Mouse (Mus musculus) hindbrain, embryonic 10.5 days (tissue): ENCODE data around the gene Ly6g5c. TPM values are rescaled to one million over a fixed set of nuclear protein-coding genes. Genes with fewer than 3 reads are reported as not detected.

Experiments
- DNase-seq: peaks from one replicate; pipeline ENCODE4 v3.0.0-alpha.2; 2017; ENCODE audit warnings: low spot score
- H3K27ac ChIP-seq: fragments of 300-500 bp; sonication (generic); 2 replicates; pipeline ENCODE4 v1.5.1; 2016; ENCODE audit warnings: mild to moderate bottlenecking, moderate library complexity
- H3K27me3 ChIP-seq: fragments of 300-500 bp; sonication (generic); 2 replicates; pipeline ENCODE4 v1.6.1; 2016; ENCODE audit warnings: mild to moderate bottlenecking; ENCODE audit not compliant: poor library complexity, insufficient read depth, severe bottlenecking
- H3K36me3 ChIP-seq: fragments of 300-500 bp; sonication (generic); 2 replicates; pipeline ENCODE4 v1.6.1; 2016; ENCODE audit warnings: mild to moderate bottlenecking, moderate library complexity
- H3K4me1 ChIP-seq: fragments of 300-500 bp; sonication (generic); replicated peaks from 2 replicates; pipeline ENCODE4 v1.6.1; 2016; ENCODE audit warnings: mild to moderate bottlenecking
- H3K4me3 ChIP-seq: fragments of 300-500 bp; sonication (generic); 2 replicates; pipeline ENCODE4 v1.5.1; 2016; ENCODE audit warnings: mild to moderate bottlenecking, moderate library complexity
- H3K9me3 ChIP-seq: fragments of 300-500 bp; sonication (generic); 2 replicates; pipeline ENCODE4 v1.6.1; 2016; ENCODE audit warnings: mild to moderate bottlenecking, moderate library complexity
- WGBS: fragments of 180-500 bp; shearing (Covaris S2); methylation state at CpG from one replicate; pipeline ENCODE4 v1.1.7; 2016; 5-methylcytosine and 5-hydroxymethylcytosine counted together
- polyA plus RNA-seq: library from polyadenylated mRNA; unstranded; fragments of >200 nt; fragmentation: Nextera tagmentation; extraction: Ambion mirVana; gene quantifications from 2 replicates; pipeline ENCODE4 v1.2.1, GENCODE M21; 2016

Ly6g5c gene
- polyA plus RNA-seq, 1 experiment from 2014 or later: not detected

DNA sequence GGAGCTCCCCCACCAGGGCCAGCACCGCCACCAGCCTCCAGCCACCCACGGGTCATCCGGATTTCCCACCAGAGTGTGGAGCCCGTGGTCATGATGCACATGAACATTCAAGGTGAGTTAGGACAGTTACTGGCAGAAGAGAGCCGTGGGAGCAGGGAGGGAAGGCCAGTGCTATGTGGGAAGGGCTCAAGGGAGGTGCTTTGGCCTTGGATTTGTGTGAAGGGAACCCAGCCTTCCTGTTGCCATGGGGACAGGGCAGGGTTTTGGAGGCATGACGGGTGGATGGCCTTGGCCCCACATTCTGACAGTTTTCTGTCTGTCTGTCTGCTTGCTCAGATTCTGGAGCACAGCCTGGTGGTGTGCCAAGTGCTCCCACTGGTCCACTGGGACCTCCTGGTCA, 33.9 kb downstream of the Ly6g5c start:
- Histone ChIP-seq H3K4me3 (no peak overlapping the region), H3K27ac (no peak overlapping the region), H3K9me3 (peaks cover 7% of the 10 kb centered on the region; the same call in 1 of the 2 replicates), H3K27me3 (no peaks in the 10 kb centered on the region), H3K36me3 (peaks cover 97% of the 10 kb centered on the region), H3K4me1 (peaks cover 16% of the 10 kb centered on the region)
- DNase-seq: no peak
- 89% methylated on average over 6 of the region's 6 CpGs for WGBS

DNA sequence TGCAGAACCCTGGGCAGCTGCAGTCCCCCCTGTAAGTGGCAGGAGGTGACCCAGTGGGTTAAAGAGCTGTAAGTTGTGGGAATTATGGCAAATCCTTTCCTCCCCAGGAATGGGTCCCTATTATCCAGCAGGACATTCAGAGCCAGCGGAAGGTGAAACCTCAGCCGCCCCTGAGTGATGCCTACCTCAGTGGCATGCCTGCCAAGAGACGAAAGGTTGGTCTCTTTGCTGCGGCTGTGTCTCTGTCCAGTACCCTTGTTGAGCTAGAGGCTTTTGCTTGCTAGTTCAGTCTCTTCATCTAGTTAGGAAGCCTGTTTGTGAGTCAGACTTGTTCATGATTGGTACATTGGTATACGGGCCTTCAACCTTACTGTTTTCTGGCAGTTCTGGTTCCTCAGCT, 38.1 kb downstream of the Ly6g5c start:
- Histone ChIP-seq H3K4me1 (no peaks in the 10 kb centered on the region), H3K27ac (no peak overlapping the region), H3K36me3 (peaks cover 99% of the 10 kb centered on the region), H3K9me3 (peaks cover 7% of the 10 kb centered on the region; the same call in 1 of the 2 replicates), H3K4me3 (no peak overlapping the region), H3K27me3 (no peaks in the 10 kb centered on the region)
- 92% methylated on average over 5 of the region's 5 CpGs for WGBS
- DNase-seq: no peak

DNA sequence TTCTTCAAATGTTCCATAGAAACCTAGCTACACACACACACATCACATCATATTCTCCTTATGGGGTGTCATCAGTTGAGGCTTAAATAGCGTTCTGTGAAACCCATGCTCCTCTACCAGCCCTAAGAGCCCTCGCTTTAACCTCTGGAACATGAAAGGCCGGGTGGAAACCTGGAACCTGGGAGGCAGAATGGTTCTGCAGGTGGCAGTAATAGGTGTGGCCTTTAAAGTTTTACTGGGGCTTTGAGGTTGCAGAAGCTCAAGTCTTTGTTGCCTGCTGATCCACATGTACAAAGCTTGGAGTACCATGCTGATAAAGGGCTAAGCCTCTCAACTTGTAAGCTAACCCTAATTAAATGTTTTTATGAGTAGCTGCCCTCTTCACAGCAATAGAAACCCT, 39.3 kb downstream of the Ly6g5c start:
- Histone ChIP-seq H3K27ac (no peak overlapping the region), H3K36me3 (peaks cover 99% of the 10 kb centered on the region), H3K9me3 (peaks cover 7% of the 10 kb centered on the region; the same call in 1 of the 2 replicates), H3K4me3 (no peak overlapping the region), H3K4me1 (no peaks in the 10 kb centered on the region), H3K27me3 (no peaks in the 10 kb centered on the region)
- no peak for DNase-seq
- WGBS: 61% methylated on average over 3 of the region's 3 CpGs

DNA sequence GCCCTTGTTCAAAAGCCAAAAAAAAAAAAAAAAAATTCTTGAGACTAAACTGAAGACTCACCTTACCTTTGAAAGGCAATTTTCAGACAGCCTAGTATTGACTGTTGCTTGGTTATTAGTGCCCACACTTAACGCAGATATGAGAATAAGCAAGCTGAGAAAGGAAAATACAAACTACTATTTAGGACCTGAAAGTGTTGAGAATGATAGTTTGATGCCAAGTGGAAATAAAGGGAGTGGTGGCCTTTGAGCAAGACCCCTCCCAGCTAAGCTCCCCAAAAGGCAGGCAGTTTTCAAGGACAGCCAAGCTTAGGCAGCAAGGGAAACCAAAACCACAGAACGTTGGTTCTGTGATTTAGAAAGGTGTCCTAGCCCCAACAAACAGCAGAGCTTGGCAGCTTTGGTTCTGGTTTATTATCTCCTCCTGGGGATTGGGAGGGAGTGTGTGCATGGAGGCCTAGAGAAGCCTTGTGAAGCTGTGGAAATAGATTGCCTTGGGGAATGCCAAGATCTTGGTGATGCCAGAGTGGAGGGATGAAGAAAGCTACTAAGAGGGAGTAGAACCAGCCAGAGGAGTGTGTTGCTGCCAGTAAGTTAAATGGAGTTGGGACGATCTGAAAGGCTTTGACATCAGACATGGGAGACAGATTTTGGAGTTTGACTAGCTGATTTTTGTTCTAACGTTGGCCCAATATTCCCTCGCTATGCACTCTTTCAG, 40.0 kb downstream of the Ly6g5c start:
- Histone ChIP-seq H3K9me3 (peaks cover 6% of the 10 kb centered on the region; the same call in 1 of the 2 replicates), H3K27ac (no peak overlapping the region), H3K4me1 (no peaks in the 10 kb centered on the region), H3K27me3 (no peaks in the 10 kb centered on the region), H3K4me3 (no peak overlapping the region), H3K36me3 (peaks cover 99% of the 10 kb centered on the region)
- no peak for DNase-seq
- 72% methylated on average over 5 of the region's 5 CpGs for WGBS

DNA sequence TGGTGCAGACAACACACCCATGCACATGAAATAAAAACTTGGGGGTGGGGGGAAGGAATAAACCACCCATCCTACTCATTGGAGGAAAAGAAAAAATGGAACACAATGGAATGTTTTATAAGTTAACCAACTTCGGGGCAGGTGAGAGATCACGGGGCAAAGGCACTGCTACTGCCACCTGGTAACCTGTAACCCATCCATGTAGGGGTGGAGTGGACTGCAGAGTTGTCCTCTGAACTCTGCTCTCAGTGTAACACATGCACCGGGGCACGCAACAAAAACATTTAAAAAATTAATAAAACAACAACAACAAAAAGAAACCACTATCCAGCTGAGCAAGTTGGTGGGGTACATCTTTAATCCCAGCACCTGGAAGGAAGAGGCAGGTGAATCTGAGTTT, 44.0 kb downstream of the Ly6g5c start:
- Histone ChIP-seq H3K4me3 (no peak overlapping the region), H3K4me1 (no peaks in the 10 kb centered on the region), H3K27me3 (no peaks in the 10 kb centered on the region), H3K27ac (no peak overlapping the region), H3K36me3 (peaks cover 99% of the 10 kb centered on the region), H3K9me3 (no peaks in the 10 kb centered on the region)
- no peak for DNase-seq
- 96% methylated on average over 4 of the region's 4 CpGs for WGBS

DNA sequence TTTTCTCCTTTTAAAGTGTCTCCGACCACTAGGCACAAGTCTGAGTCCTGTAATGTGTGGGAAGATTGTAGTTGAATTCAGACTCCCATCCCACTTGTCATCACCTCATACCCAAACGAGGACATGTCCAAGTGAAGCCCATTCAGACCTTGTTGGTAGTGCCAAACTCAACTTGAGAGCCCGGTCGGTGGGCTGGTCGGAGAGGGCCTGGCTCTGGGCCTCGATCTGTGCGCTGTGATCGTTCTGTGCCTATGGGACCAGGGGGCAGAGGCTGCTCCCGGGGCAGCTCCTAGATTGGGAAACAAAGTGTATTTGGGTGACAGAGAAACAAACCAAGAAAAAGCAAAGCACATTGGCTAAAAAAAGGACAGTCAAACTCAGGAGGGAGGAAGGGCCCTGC, 45.0 kb downstream of the Ly6g5c start:
- 93% methylated on average over 9 of the region's 9 CpGs for WGBS
- Histone ChIP-seq H3K4me3 (no peak overlapping the region), H3K9me3 (no peaks in the 10 kb centered on the region), H3K4me1 (no peaks in the 10 kb centered on the region), H3K27ac (no peak overlapping the region), H3K27me3 (no peaks in the 10 kb centered on the region), H3K36me3 (peaks cover 99% of the 10 kb centered on the region)
- DNase-seq: no peak

DNA sequence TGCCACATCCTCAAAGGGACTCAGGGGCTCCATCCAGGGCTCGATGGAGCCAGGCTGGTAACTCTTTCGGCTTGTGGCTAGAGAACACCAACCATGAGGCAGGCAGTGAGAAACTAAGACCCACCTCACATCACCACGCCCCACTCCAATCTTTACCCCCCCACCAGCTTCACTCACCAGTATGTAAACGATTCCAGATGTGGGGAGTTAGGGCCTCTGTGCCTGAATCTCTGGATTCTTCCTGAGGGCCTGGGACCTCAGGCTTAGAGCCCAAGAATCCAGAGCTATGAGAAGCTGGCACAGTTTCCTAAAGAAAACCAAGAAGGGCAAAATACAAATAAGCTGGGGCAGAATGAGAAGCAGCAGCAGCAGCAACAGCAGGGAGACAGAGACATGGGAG, 45.9 kb downstream of the Ly6g5c start:
- H3K27me3 ChIP-seq: no peaks in the 10 kb centered on the region
- WGBS: 85% methylated on average over 4 of the region's 4 CpGs
- no peak overlapping the region for H3K4me3 ChIP-seq
- no peak for DNase-seq
- no peak overlapping the region for H3K27ac ChIP-seq
- H3K36me3 ChIP-seq: peaks cover 99% of the 10 kb centered on the region
- H3K9me3 ChIP-seq: no peaks in the 10 kb centered on the region
- no peaks in the 10 kb centered on the region for H3K4me1 ChIP-seq

DNA sequence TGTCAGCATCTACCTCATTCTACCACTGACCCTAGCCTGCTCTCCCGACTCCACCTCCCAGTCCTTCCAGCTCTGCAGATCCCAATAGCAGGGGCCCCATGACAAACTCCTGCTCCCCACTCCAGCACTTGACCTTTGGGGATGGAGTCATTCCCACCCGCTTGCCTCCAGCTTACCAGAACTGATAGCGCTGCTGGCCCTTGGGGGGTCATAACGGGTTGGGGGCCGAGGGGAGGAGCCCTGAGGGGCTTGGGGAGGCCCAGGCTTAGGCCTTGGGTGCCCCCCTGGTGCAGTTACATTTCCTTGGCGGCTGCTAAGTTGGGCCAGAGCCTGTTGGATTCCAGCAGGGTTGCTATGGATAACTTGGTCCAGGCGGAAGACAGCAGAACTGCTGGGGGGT, 46.5 kb downstream of the Ly6g5c start:
- no peak overlapping the region for H3K4me3 ChIP-seq
- no peaks in the 10 kb centered on the region for H3K4me1 ChIP-seq
- H3K9me3 ChIP-seq: no peaks in the 10 kb centered on the region
- H3K36me3 ChIP-seq: peaks cover 99% of the 10 kb centered on the region
- WGBS: 84% methylated on average over 7 of the region's 7 CpGs
- no peaks in the 10 kb centered on the region for H3K27me3 ChIP-seq
- no peak overlapping the region for H3K27ac ChIP-seq
- DNase-seq: no peak

DNA sequence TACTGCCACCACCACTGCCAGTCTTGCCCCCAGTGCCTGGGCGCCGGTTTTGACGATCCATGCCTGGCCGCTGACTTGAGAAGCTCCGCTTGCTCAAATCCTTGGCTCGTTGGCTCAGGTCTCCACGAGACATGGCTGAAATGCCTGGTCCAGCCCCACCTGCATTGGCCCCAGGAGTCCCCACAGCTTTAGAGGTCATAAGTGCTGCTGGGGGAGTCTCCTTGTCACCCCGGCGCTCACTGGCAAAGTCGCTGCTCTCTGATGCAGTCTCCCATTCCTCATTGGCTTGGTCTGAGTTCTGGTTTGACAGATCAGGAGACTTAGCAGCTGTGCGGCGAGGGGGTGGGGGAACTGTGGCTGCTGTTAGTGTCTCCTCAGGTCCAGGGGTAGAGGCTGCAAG, 47.4 kb downstream of the Ly6g5c start:
- no peaks in the 10 kb centered on the region for H3K4me1 ChIP-seq
- no peaks in the 10 kb centered on the region for H3K27me3 ChIP-seq
- no peak overlapping the region for H3K4me3 ChIP-seq
- peaks cover 99% of the 10 kb centered on the region for H3K36me3 ChIP-seq
- no peak overlapping the region for H3K27ac ChIP-seq
- no peak for DNase-seq
- WGBS: 92% methylated on average over 12 of the region's 12 CpGs
- H3K9me3 ChIP-seq: no peaks in the 10 kb centered on the region

DNA sequence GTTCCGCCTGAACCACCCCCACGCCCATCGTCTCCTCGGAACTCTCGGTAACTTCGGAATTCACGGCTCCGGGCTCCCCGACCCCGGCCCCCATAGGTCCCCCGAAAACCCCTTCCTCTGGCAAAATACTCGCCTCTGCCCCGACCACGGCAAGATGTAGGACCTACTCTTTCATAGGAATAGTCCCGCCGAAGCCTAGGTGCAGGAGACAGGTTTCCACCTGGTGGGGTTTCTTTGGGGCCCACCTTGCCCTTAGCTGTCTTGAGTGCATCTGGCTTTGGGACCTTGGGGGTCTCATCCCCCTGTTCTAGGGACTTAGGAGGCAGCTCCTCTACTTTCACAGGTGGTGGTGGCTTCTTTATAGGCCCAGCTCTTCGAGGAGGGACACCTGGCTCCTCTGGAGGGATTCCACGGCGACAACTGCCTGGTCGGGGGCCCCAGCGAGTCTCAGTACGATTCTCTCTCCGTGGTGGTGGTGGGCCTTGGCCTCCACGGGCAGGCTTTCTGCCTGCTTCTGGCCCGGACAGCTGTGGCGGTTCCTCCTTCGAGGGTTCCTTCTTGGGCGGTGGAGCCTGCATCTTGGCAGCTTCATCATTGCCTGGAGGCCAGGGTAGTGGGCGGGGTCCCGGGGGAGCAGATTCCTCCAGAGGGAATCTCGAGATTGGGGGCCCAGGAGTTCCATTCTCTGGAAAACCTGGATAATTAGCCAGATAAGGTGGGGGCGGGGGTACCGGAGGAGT, 48.6 kb downstream of the Ly6g5c start:
- Histone ChIP-seq H3K9me3 (no peaks in the 10 kb centered on the region), H3K4me3 (no peak overlapping the region; the same call in 1 of the 2 replicates), H3K36me3 (peaks cover 100% of the 10 kb centered on the region), H3K27ac (no peak overlapping the region), H3K4me1 (peaks cover 1% of the 10 kb centered on the region; the same call in 1 of the 2 replicates), H3K27me3 (no peaks in the 10 kb centered on the region)
- no peak for DNase-seq
- 92% methylated on average over 33 of the region's 33 CpGs for WGBS

DNA sequence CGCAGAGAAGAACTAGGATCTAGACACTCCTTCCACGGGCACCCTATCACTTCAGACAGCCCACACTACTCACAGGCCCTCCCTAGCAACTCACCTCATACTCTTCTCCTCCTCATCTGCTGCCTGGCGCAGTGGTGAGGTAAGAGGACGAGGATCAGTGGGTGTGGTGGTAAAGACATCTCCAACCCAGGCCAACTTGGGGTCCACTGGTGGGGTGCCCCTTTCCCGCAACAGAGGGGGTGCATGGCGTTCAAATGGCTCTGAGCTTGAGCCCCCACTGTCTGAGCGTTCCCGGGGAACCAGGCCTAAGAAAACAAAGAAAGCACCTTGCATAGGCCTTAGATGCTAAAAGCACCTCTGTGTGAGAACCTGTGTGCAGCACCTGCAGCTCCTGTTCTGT, 49.2 kb downstream of the Ly6g5c start:
- H3K27ac ChIP-seq: no peak overlapping the region
- no peaks in the 10 kb centered on the region for H3K9me3 ChIP-seq
- H3K4me3 ChIP-seq: no peak overlapping the region
- H3K4me1 ChIP-seq: peaks cover 8% of the 10 kb centered on the region
- no peaks in the 10 kb centered on the region for H3K27me3 ChIP-seq
- H3K36me3 ChIP-seq: peaks cover 100% of the 10 kb centered on the region
- DNase-seq: no peak
- WGBS: 94% methylated on average over 8 of the region's 8 CpGs

DNA sequence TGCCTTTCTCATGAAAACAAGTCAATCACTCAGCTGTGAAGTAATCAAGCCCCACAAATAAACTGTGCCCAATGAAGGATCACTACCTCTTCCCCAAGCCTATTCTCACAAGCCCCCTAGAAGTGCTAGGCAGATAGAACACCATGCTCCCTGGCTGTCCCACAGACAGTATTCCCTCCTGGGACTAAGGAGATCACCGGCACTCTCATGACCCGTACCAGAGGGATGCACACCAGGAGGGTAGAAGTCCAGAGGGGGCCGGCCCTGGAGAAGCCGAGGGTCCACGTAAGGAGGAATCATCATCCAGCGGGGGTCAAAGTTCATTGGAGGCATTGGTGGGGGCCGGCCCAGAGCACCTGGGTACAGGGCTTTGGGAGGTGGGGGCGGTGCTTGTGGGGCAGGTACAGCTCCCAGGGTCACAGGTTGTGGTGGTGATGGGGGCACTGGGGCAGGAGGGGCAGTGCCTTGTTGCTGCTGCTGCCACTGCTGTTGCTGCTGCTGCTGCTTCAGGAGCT, 49.6 kb downstream of the Ly6g5c start:
- Histone ChIP-seq H3K4me3 (peak overlapping the region; percentile 1; the same call in 1 of the 2 replicates), H3K36me3 (peaks cover 100% of the 10 kb centered on the region), H3K27me3 (no peaks in the 10 kb centered on the region), H3K27ac (no peak overlapping the region), H3K9me3 (no peaks in the 10 kb centered on the region), H3K4me1 (peaks cover 12% of the 10 kb centered on the region)
- WGBS: 94% methylated on average over 8 of the region's 8 CpGs
- DNase-seq: no peak
